Mouse (Mus musculus) c-Kit-positive CD71-positive TER-119-positive erythroid progenitor cells, embryonic 14.5 days (primary cell): ENCODE measurements around the gene Gripap1.
A peak's percentile ranks its signal among the peaks of the same experiment; 100 is the strongest.
"Not testable (repeated sequence)": the region's sequence is repeated elsewhere in the genome, so short reads cannot be mapped to it uniquely, and the experiment has no call there.

Experiments
- DNase-seq: peaks from one replicate; pipeline ENCODE4 v3.0.0-alpha.2; 2013; ENCODE audit warnings: low spot score

Gripap1 gene

DNA sequence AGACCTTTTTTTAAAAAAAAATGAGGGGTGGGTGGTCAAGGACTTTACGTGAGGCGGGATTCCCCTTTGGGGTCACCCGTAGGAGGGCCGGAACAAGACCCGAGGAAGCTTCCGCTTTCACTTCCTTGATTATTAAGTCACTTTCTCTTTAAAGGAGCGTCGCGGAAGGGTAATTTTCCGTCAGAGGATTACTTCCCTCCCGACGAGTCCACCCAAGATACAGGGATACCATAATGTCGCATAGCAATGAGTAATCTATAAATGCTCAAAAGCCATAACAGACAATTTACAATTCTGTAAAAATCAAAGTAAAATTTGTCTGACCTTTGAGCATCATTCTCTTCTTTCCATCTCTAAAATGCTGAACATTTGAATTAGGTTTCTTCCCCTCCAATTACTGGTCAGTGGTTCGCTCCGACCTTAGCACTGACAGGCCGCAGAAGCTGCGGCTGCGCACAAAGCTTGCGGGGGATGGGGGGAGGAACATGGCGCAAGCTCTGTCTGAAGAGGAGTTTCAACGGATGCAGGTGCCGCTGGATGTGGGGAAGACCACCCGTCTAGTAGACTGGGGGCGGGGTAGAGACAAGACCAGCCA is at the start of gene Gripap1:
TSS of gene Gripap1 (plus strand) at position 224 of the 595 bp plus-strand sequence.
- DNase-seq: peak; percentile 82

- DNase-seq: no peak
Observed at GRCm38 (mm10) chrX:7740082-7740819, 49.3 kb upstream of the Gripap1 start.

GRCm38 (mm10) chrX:7741103-7741502 is 48.5 kb upstream of the Gripap1 start:
- DNase-seq: no peak

GRCm38 (mm10) chrX:7743470-7743869 is 46.1 kb upstream of the Gripap1 start:
- no peak for DNase-seq

GRCm38 (mm10) chrX:7744940-7745339 is 44.6 kb upstream of the Gripap1 start:
- no peak for DNase-seq

DNA sequence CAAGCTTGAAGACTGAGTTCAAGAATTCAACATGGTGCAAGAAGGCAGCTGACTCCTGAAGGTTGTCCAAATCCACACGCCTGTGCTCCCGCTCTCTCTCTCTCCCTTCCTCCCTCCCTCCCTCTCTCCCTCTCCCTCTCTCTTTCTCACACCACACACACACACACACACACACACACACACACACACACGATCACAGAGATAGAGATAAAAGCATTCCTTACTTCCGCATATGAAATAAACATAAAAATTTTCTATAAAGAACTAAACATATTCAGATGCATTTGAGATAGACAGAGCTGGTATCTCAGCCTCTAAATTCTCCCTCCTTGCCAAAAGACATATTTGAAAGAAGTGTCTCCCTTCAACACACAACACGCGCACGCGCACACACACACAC is 44.1 kb upstream of the Gripap1 start:
- DNase-seq: no peak

- DNase-seq: no peak
Observed at GRCm38 (mm10) chrX:7750432-7751116, 39.0 kb upstream of the Gripap1 start, which contains the start of gene Ccdc120. TSS of gene Ccdc120 (minus strand) at chrX:7750905.

DNA sequence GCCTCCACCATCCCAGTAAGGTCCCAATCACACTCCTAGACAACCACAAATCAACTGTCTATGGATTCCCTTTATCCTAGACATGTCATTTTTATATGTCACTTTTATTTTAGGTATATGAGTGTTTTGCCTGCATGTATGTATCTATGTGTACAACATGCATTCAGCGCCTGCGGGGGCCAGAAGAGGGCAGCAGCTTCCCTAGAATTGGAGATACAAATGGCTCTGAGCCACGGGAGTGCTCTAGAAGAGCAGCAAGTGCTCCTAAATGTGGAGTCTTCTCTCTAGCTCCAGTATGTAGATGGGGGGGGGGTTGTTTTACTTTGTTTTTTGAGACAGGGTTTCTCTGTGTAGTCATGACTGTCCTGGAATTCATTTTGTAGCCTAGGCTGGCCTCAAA is 35.9 kb upstream of the Gripap1 start:
- not testable (repeated sequence) for DNase-seq

GRCm38 (mm10) chrX:7762137-7762920 is 27.2 kb upstream of the Gripap1 start, which contains the start of gene Tfe3:
TSS of gene Tfe3 (plus strand) at chrX:7762560.
- DNase-seq: peak; percentile 84

- no peak for DNase-seq
Observed at GRCm38 (mm10) chrX:7762921-7763197, 26.7 kb upstream of the Gripap1 start.

GRCm38 (mm10) chrX:7763631-7764393 is 25.8 kb upstream of the Gripap1 start:
- no peak for DNase-seq

GRCm38 (mm10) chrX:7764657-7765280 is 24.8 kb upstream of the Gripap1 start:
- DNase-seq: no peak

- DNase-seq: no peak
Observed at GRCm38 (mm10) chrX:7765281-7765670, 24.3 kb upstream of the Gripap1 start.

DNA sequence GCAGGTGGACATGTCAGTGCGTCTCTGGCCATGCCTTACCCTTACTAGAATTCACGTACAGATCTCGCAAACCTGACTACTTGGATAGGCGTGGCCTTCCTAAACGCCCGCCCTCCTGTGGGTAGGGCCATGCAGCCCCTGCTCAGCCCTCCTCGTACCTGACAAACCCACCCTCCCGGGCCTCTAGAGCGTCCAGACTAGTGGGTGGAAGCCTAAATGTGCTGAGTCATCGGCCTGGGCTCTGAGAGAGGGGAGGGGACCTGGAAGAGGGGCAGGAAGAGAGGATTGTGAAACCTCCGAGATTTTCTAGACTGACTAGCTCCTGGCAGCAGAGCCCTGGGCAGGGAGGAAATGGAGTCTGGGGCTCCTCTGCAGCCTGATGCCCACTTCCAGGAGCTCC is 23.8 kb upstream of the Gripap1 start:
- no peak for DNase-seq

DNA sequence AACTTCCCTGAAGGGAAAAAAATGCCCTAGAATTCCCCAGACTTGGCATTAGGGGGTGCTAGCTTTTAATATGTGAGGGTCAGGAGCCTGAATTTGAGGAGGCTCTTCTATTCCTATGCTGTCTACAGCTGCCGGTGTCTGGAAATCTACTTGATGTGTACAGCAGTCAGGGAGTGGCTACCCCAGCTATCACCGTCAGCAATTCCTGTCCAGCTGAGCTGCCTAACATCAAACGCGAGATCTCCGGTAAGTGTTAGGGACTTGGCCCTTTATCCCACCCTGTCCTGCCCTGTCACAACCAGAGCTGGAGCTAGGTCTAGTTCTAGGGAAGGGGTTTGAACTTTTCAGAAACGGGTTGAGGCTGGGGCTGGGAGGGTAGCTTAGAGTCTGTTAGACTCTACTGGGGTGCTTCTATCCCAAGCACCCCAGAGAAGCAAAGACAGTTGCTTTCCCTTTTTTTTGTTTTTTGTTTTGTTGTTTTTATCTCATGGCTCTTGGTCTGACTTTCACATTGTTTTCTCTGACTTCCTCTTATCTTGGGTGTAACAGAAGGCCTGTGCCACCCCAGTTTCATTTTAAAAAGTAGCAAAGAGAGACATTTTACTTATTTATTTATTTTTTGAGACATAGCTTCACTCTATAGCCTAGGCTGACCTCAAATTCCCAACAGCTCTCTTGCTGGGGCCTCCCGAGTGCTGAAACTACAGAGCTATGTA is 20.1 kb upstream of the Gripap1 start:
- DNase-seq: no peak

DNA sequence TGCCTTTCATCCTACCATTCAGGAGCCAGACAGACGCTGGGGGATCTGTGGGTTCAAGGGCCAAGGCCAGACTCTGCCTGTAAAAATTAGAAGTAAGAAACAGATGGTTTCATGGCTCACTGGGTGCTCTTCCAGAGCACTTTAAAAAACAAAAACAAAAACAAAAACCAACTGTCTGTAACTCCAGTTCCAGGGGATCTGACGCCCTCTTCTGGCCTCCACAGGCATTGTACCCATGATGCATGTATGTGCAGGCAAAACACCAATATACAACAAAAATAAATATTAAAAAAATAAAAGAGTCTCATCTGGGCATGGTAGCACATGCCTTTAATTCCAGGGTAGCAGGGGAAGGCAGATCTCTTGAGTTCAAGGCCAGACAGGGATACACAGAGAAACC is 16.8 kb upstream of the Gripap1 start:
- no peak for DNase-seq

DNA sequence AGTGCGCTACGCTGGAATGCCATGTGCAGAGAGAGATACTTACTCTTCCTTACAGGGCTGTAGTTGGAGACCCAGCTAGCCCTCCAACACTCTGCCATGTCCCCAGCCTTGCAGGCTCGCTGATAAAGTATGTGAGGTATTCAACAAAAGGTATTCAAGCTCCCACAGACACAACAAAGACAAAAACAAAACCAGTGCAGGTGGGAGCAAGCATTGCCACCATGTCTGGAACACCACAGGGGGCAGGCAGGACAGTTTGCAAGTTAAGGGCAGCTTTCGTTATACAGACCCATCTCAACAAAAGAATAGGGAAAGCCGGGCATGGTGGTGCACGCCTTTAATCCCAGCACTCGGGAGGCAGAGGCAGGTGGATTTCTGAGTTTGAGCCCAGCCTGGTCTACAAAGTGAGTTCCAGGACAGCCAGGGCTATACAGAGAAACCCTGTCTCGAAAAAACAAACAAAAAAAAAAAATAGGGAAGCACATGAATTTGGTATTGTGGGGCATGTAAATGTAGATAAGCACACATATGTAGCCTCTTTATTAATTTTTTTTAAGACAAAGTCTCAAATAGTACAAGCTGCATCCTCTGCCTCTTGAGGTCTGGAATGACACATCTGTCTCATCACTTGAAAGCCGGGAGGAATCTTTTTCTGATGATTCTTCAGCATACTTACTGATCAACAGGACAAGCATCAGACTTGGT is 13.9 kb upstream of the Gripap1 start:
- no peak for DNase-seq

GRCm38 (mm10) chrX:7776329-7777082 is 13.1 kb upstream of the Gripap1 start:
- peak; percentile 47 for DNase-seq
